Mouse (Mus musculus): ENCODE data around the gene Acot2.
"Not testable (repeated sequence)": the region's sequence is repeated elsewhere in the genome, so short reads cannot be mapped to it uniquely, and the experiment has no call there.

The Acot2 gene

DNA sequence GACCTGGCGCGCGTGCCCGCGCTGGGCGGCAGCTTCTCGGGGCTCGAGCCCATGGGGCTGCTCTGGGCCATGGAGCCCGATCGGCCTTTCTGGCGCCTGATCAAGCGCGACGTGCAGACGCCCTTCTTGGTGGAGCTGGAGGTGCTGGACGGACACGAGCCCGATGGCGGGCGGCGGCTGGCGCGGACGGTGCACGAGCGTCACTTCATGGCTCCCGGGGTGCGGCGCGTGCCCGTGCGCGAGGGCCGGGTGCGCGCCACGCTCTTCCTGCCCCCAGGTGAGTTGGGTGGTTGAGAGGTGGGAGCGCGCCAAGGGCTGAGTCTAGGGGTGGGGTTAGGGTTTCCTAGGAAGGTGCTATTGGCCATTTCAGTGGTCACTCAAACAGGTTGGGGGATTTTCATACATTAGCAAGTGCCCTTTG, 51.0 kb downstream of the Acot2 start, which contains the start of gene Gm49366:
TSS of gene Gm49366 (plus strand) at position 245 of the 421 bp plus-strand sequence.
- DNase-seq: not testable (repeated sequence)

DNA sequence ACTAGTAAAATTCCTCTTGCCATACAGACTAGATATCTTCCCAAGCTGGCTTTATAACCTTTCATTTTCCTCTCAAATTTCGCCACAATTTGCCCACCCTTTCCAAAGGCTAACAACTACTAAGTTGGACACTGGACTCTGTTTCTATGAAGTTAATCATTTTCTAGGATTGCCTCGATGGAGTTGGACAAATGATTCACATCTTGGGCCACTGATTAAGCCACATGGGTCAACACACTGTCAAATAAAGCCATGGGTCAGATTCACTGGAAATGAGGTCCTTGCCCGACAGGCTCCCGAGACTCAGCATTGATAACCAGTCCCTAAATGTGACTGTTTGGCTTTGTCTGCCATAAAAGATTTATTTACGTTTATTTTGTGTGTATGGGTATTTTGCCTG, 54.6 kb downstream of the Acot2 start:
- no peak for DNase-seq

All from layer of hippocampus, adult 9-11 months (tissue).